Mouse (Mus musculus): ENCODE data around the gene Jarid2.

DNA sequence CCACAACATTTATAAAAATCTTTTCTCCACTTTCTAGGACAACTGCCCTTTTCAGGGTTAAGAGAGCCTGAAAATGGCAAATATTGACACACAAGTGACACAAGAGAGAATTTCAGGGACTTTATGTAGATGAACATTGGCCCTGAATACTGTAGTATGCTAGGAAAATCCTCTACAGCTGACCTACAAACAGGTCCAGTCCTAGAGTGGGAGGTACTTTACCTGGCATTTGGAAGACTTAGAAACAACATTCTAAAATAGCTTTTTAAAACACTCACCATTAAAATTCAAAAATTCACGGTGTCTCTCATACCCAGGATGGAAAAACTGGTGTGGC lies 224.9 kb downstream of the Jarid2 start:
- no peak for TF ChIP-seq CTCF (IDR thresholded peaks at IDR 0.05; ENCODE audit: low read depth, low read length)
- no peak for TF ChIP-seq POLR2A (IDR thresholded peaks at IDR 0.05; ENCODE audit: insufficient read depth, low read length)

Data from ES-Bruce4 (cell line).